Mouse (Mus musculus): ENCODE results near the gene Arr3. TPM values are rescaled to one million over a fixed set of nuclear protein-coding genes. Genes with fewer than 3 reads are reported as not detected.

Gene Arr3
- polyA plus RNA-seq, 1 experiment from 2014 or later: not detected

- Histone ChIP-seq H3K36me3 (peaks cover 35% of the 10 kb centered on the region), H3K27me3 (ENCODE audit: insufficient read depth, poor library complexity, severe bottlenecking) (peaks cover 13% of the 10 kb centered on the region), H3K9me3 (no peaks in the 10 kb centered on the region), H3K27ac (no peak overlapping the region), H3K4me3 (no peak overlapping the region), H3K4me1 (replicated peaks) (0 out of 2 replicates have a peak, but pooled peaks cover 11% of the 10 kb centered on the region)
- no peak for DNase-seq (ENCODE audit: low spot score)
- 93% methylated on average over 2 of the region's 2 CpGs for WGBS
These were observed 23.8 kb downstream of the Arr3 start for GRCm38 (mm10) chrX:100629076-100629475.

- no peak overlapping the region for H3K27ac ChIP-seq
- H3K36me3 ChIP-seq: peaks cover 88% of the 10 kb centered on the region
- WGBS: 92% methylated on average over 8 of the region's 8 CpGs
These were observed 33.2 kb downstream of the Arr3 start for GRCm38 (mm10) chrX:100638477-100638876.

GRCm38 (mm10) chrX:100652848-100653247 lies 47.6 kb downstream of the Arr3 start:
- Histone ChIP-seq H3K9me3 (no peaks in the 10 kb centered on the region), H3K4me1 (replicated peaks) (no peaks in the 10 kb centered on the region), H3K27ac (no peak overlapping the region), H3K4me3 (no peak overlapping the region), H3K27me3 (ENCODE audit: insufficient read depth, poor library complexity, severe bottlenecking) (no peaks in the 10 kb centered on the region), H3K36me3 (peaks cover 16% of the 10 kb centered on the region)
- no peak for DNase-seq (ENCODE audit: low spot score)

More at GRCm38 (mm10) chrX:100638477-100638876, 33.2 kb downstream of the Arr3 start:
- Histone ChIP-seq H3K27me3 (ENCODE audit: insufficient read depth, poor library complexity, severe bottlenecking) (no peaks in the 10 kb centered on the region; the same call in 1 of the 2 replicates), H3K4me1 (replicated peaks) (no peaks in the 10 kb centered on the region), H3K4me3 (no peak overlapping the region), H3K9me3 (no peaks in the 10 kb centered on the region)
- no peak for DNase-seq (ENCODE audit: low spot score)

GRCm38 (mm10) chrX:100664825-100665224 lies 59.5 kb downstream of the Arr3 start:
- Histone ChIP-seq H3K36me3 (peaks cover 27% of the 10 kb centered on the region), H3K27ac (no peak overlapping the region), H3K27me3 (ENCODE audit: insufficient read depth, poor library complexity, severe bottlenecking) (peaks cover 10% of the 10 kb centered on the region; the same call in 1 of the 2 replicates), H3K4me3 (no peak overlapping the region), H3K4me1 (replicated peaks) (no peaks in the 10 kb centered on the region), H3K9me3 (no peaks in the 10 kb centered on the region)
- 86% methylated on average over 2 of the region's 2 CpGs for WGBS
- DNase-seq (ENCODE audit: low spot score): no peak

Other genes with a start within 250 kb of the Arr3 start
- not detected in 2 replicates for gene Otud6a, start 176.5 kb upstream of the Arr3 start, polyA plus RNA-seq (2016; fragmentation: Nextera tagmentation; extraction: Ambion mirVana)
- gene Awat2, start 162.8 kb upstream of the Arr3 start, polyA plus RNA-seq (2016; fragmentation: Nextera tagmentation; extraction: Ambion mirVana): 0.63 and 0.95 TPM in 2 replicates
- gene Igbp1, start 111.2 kb upstream of the Arr3 start, polyA plus RNA-seq (2016; fragmentation: Nextera tagmentation; extraction: Ambion mirVana): 36.0 and 39.2 TPM in 2 replicates
- not detected in 2 replicates for gene Dgat2l6, start 80.7 kb upstream of the Arr3 start, polyA plus RNA-seq (2016; fragmentation: Nextera tagmentation; extraction: Ambion mirVana)
- not detected in 2 replicates for gene Awat1, start 33.2 kb upstream of the Arr3 start, polyA plus RNA-seq (2016; fragmentation: Nextera tagmentation; extraction: Ambion mirVana)
- gene P2ry4, start 10.6 kb upstream of the Arr3 start, polyA plus RNA-seq (2016; fragmentation: Nextera tagmentation; extraction: Ambion mirVana): not detected in 2 replicates
- gene Kif4, start 20.2 kb downstream of the Arr3 start, polyA plus RNA-seq (2016; fragmentation: Nextera tagmentation; extraction: Ambion mirVana): 32.2 and 39.0 TPM in 2 replicates
- 134 and 146 TPM in 2 replicates for gene Pdzd11, start 21.1 kb downstream of the Arr3 start, polyA plus RNA-seq (2016; fragmentation: Nextera tagmentation; extraction: Ambion mirVana)
- gene Gdpd2, start 124.4 kb downstream of the Arr3 start, polyA plus RNA-seq (2016; fragmentation: Nextera tagmentation; extraction: Ambion mirVana): 8.6 and 9.9 TPM in 2 replicates
- gene Dlg3, start 162.2 kb downstream of the Arr3 start, polyA plus RNA-seq (2016; fragmentation: Nextera tagmentation; extraction: Ambion mirVana): 12.2 and 15.1 TPM in 2 replicates